Mouse (Mus musculus) liver, postnatal 0 days (tissue): Measurements from ENCODE around the gene Pcca. TPM values are rescaled to one million over a fixed set of nuclear protein-coding genes. Genes with fewer than 3 reads are reported as not detected.

Source experiments
- ATAC-seq: fragments of 200-750 bp; cut with Nextera tagmentation; 2 replicates; pipeline ENCODE4 v1.8.0; 2017; ENCODE audit warnings: mild to moderate bottlenecking, moderate library complexity
- DNase-seq: peaks from one replicate; pipeline ENCODE4 v3.0.0-alpha.2; 2016
- H3K27ac ChIP-seq: fragments of 300-500 bp; sonication (generic); 2 replicates; pipeline ENCODE4 v1.5.1; 2014; ENCODE audit warnings: antibody characterized with exemption, moderate library complexity, mild to moderate bottlenecking, low read depth
- H3K27me3 ChIP-seq: fragments of 300-500 bp; sonication (generic); 2 replicates; pipeline ENCODE4 v1.6.1; 2014; ENCODE audit warnings: low read length, control low read depth, mixed read lengths; ENCODE audit not compliant: insufficient read depth
- H3K36me3 ChIP-seq: fragments of 300-500 bp; sonication (generic); replicated peaks from 2 replicates; pipeline ENCODE4 v1.6.1; 2014; ENCODE audit warnings: mild to moderate bottlenecking, control low read depth, low read length, moderate library complexity, mixed read lengths; ENCODE audit not compliant: insufficient read depth
- H3K4me1 ChIP-seq: fragments of 300-500 bp; sonication (generic); 2 replicates; pipeline ENCODE4 v1.6.1; 2014; ENCODE audit warnings: antibody characterized with exemption, mild to moderate bottlenecking, control low read depth; ENCODE audit not compliant: insufficient read depth
- H3K4me2 ChIP-seq: fragments of 300-500 bp; sonication (generic); 2 replicates; pipeline ENCODE4 v1.6.1; 2014; ENCODE audit warnings: low read depth, mild to moderate bottlenecking, low read length, moderate library complexity, mixed read lengths
- H3K4me3 ChIP-seq: fragments of 300-500 bp; sonication (generic); 2 replicates; pipeline ENCODE4 v1.5.1; 2014; ENCODE audit warnings: low read depth, low read length
- H3K9ac ChIP-seq: fragments of 300-500 bp; sonication (generic); replicated peaks from 2 replicates; pipeline ENCODE4 v1.6.1; 2014; ENCODE audit warnings: mild to moderate bottlenecking, moderate library complexity
- H3K9me3 ChIP-seq: fragments of 300-500 bp; sonication (generic); 2 replicates; pipeline ENCODE4 v1.6.1; 2016; ENCODE audit warnings: mild to moderate bottlenecking, control low read depth, low read length, mixed read lengths
- CTCF ChIP-seq: sonication (generic); IDR thresholded peaks from 2 replicates; pipeline ENCODE4 v1.5.1; 2016; ENCODE audit warnings: antibody characterized with exemption, low read depth
- EP300 ChIP-seq: IDR thresholded peaks from 2 replicates; pipeline ENCODE4 v1.6.1; 2016; ENCODE audit warnings: antibody characterized with exemption, low read depth, mild to moderate bottlenecking
- WGBS: fragments of 180-500 bp; shearing (Covaris S2); extraction: QIAGEN DNeasy Blood & Tissue Kit; methylation state at CpG from one replicate; pipeline ENCODE4 v1.1.7; 2014; ENCODE audit not compliant: insufficient replicate concordance; 5-methylcytosine and 5-hydroxymethylcytosine counted together
- polyA plus RNA-seq: library from polyadenylated mRNA; unstranded; fragments of >200 nt; fragmentation: Nextera tagmentation; extraction: Ambion mirVana; gene quantifications from 2 replicates; pipeline ENCODE4 v1.2.1, GENCODE M21; 2015

Pcca gene
- polyA plus RNA-seq, 1 experiment from 2014 or later: 31.3 TPM

DNA sequence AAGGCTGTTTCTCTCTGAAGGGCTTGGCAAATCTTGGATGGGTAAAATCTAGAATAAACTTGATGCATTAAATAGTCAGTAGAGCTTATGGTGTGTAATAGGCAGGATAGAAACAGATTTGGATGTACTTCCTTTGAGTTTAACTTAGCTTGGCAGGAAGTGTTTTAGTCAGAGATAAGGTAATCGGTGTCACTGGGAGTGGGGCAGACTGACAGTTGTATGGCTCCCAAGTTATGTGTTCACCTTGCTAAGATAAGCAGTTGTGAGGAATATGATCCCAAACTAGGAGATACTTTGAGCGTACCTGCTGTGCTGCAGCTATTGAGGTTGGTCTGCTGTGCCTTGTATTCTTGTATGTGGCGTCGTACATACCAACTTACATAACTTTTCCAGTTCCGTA lies 232.3 kb downstream of the Pcca start:
- no peaks in the 10 kb centered on the region for H3K36me3 ChIP-seq
- ATAC-seq (no peak), DNase-seq (no peak)
- no peak overlapping the region for H3K4me2 ChIP-seq
- no peak overlapping the region for H3K27ac ChIP-seq
- 62% methylated on average over 5 of the region's 5 CpGs for WGBS
- H3K4me1 ChIP-seq: 0 out of 2 replicates have a peak, but pooled peaks cover 2% of the 10 kb centered on the region
- no peaks in the 10 kb centered on the region for H3K27me3 ChIP-seq
- no peaks in the 10 kb centered on the region for H3K9me3 ChIP-seq
- H3K9ac ChIP-seq: no peak overlapping the region
- TF ChIP-seq CTCF: no peak
- TF ChIP-seq EP300: no peak
- no peak overlapping the region for H3K4me3 ChIP-seq

DNA sequence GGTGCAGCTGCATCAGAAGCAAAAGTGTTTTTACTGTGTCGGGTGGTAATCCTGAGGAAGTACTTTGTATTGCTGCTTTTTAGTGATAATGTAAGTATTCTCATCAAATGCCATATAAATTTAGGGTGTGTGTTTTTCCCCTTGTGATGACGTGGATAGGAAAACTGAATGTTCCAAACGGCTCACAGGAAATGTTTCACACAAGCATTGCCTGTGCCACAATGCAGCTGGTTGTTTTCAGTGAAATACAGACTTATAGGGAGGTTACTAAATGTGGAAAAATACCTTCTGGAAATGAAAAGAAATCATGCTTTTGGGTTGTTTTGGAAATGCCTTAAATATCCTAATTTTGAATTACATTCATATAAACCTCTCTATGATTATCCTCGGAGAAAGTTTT lies 250.6 kb downstream of the Pcca start:
- no peak overlapping the region for H3K9ac ChIP-seq
- no peaks in the 10 kb centered on the region for H3K36me3 ChIP-seq
- H3K27ac ChIP-seq: no peak overlapping the region
- WGBS: 52% methylated on average over 4 of the region's 4 CpGs
- H3K4me1 ChIP-seq: no peaks in the 10 kb centered on the region
- no peaks in the 10 kb centered on the region for H3K27me3 ChIP-seq
- H3K4me3 ChIP-seq: no peak overlapping the region
- H3K4me2 ChIP-seq: no peak overlapping the region
- DNase-seq: no peak
- no peaks in the 10 kb centered on the region for H3K9me3 ChIP-seq
- ATAC-seq: no peak
- no peak for TF ChIP-seq EP300

DNA sequence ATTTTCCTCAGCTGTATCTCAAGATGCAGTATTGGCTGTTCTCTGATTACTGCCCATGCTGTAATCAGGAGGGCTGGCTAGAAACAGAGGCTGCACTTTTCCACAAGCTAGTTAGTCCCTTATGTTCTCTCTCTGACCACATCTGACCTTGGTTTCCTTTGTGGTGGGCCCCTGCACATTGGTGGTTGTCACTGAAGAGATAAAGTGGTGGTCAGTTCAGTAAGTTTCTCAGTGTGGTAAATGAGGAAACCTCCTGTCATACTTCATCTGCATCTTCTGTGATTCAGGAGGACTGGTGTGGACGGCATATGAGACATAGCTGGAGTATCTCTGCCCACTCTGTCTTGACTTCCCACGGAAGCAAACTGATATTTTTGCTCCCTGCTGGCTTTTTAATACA lies 254.1 kb downstream of the Pcca start:
- ATAC-seq: no peak

GRCm38 (mm10) chr14:122790111-122790510 lies 256.0 kb downstream of the Pcca start:
- Histone ChIP-seq H3K9ac (no peak overlapping the region), H3K4me2 (no peak overlapping the region), H3K36me3 (no peaks in the 10 kb centered on the region), H3K9me3 (no peaks in the 10 kb centered on the region), H3K4me3 (no peak overlapping the region), H3K27me3 (no peaks in the 10 kb centered on the region), H3K4me1 (no peaks in the 10 kb centered on the region), H3K27ac (no peak overlapping the region)
- ATAC-seq: no peak
- 71% methylated on average over 7 of the region's 7 CpGs for WGBS
- TF ChIP-seq CTCF (no peak), EP300 (no peak)
- no peak for DNase-seq

More for the DNA sequence above, 254.1 kb downstream of the Pcca start:
- TF ChIP-seq EP300 (no peak), CTCF (no peak)
- Histone ChIP-seq H3K9ac (no peak overlapping the region), H3K4me2 (no peak overlapping the region), H3K27me3 (no peaks in the 10 kb centered on the region), H3K4me3 (no peak overlapping the region), H3K27ac (no peak overlapping the region), H3K9me3 (no peaks in the 10 kb centered on the region), H3K4me1 (no peaks in the 10 kb centered on the region), H3K36me3 (no peaks in the 10 kb centered on the region)
- WGBS: 44% methylated on average over 2 of the region's 2 CpGs
- no peak for DNase-seq

DNA sequence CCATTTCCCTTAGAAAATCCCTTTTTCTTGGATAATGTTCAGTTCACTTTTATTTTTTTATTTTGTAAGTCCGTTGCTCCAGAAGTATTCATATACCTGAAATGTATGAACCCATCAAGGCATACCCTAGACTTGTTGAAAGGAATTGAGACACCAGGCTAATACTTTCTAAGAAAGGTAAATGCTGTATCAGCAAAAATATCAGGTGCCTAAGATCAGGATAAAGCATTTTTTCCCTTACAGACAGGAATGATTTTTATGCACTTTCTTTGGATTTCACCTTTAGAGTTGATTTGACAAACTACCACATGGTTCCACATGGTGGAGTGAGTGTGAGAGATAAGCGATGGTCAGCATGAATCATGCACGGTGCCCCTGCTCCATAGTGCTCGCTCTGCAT lies 259.2 kb downstream of the Pcca start:
- no peaks in the 10 kb centered on the region for H3K9me3 ChIP-seq
- H3K9ac ChIP-seq: no peak overlapping the region
- ATAC-seq: no peak
- H3K36me3 ChIP-seq: no peaks in the 10 kb centered on the region
- no peak overlapping the region for H3K27ac ChIP-seq
- TF ChIP-seq EP300 (no peak), CTCF (no peak)
- H3K4me2 ChIP-seq: no peak overlapping the region
- DNase-seq: no peak
- H3K27me3 ChIP-seq: no peaks in the 10 kb centered on the region
- WGBS: 71% methylated on average over 4 of the region's 4 CpGs
- H3K4me1 ChIP-seq: no peaks in the 10 kb centered on the region
- H3K4me3 ChIP-seq: no peak overlapping the region

- no peaks in the 10 kb centered on the region for H3K36me3 ChIP-seq
- no peak overlapping the region for H3K27ac ChIP-seq
- no peaks in the 10 kb centered on the region for H3K4me1 ChIP-seq
- TF ChIP-seq CTCF (no peak), EP300 (no peak)
- no peak overlapping the region for H3K4me3 ChIP-seq
- H3K4me2 ChIP-seq: no peak overlapping the region
- no peaks in the 10 kb centered on the region for H3K27me3 ChIP-seq
- DNase-seq (no peak), ATAC-seq (no peak)
- H3K9ac ChIP-seq: no peak overlapping the region
- 77% methylated on average over 4 of the region's 4 CpGs for WGBS
- H3K9me3 ChIP-seq: no peaks in the 10 kb centered on the region
These were observed 266.2 kb downstream of the Pcca start for GRCm38 (mm10) chr14:122800296-122800695.

DNA sequence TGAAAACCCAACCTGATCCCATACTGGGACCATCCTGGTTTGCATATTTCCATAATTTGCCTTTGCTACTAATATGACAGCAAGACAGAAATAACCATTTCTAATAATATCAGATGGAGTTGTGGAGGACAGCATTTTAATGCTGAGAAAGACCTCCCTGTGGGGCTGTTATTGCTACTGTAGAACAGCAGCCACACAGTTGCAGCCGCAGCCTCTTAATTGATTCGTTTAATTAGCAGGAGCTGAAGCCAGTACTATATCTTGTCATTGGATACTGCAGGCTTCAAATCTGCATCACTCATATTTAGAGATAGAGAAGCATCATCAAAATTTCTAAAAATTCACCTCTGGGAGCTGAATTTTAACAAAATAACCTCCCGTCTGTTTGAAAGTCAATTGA lies 286.9 kb downstream of the Pcca start:
- ATAC-seq: no peak
- no peak for DNase-seq
- H3K9ac ChIP-seq: no peak overlapping the region
- H3K9me3 ChIP-seq: no peaks in the 10 kb centered on the region
- 80% methylated on average over 3 of the region's 3 CpGs for WGBS
- no peak overlapping the region for H3K4me2 ChIP-seq
- TF ChIP-seq CTCF (no peak), EP300 (no peak)
- no peaks in the 10 kb centered on the region for H3K27me3 ChIP-seq
- H3K27ac ChIP-seq: no peak overlapping the region
- no peaks in the 10 kb centered on the region for H3K36me3 ChIP-seq
- H3K4me3 ChIP-seq: no peak overlapping the region
- H3K4me1 ChIP-seq: no peaks in the 10 kb centered on the region
